Mouse (Mus musculus): ENCODE results near the gene Pigk. TPM values are rescaled to one million over a fixed set of nuclear protein-coding genes. Genes with fewer than 3 reads are reported as not detected.

The Pigk gene
- total RNA-seq, 2 experiments from 2014 or later = 16.6 to 23.0 TPM

- no peak for TF ChIP-seq CTCF (IDR thresholded peaks at IDR 0.05)
- no peak for DNase-seq
- Histone ChIP-seq H3K27ac (no peak overlapping the region), H3K4me3 (no peak overlapping the region)
- intact Hi-C loops (cut with DNase I) = no loop called here
Measured at GRCm38 (mm10) chr3:152842648-152843047, 128.7 kb downstream of the Pigk start.

- H3K27ac ChIP-seq = no peak overlapping the region
- no peak overlapping the region for H3K4me3 ChIP-seq
- intact Hi-C loops (cut with DNase I) = no loop called here
- no peak for DNase-seq
- no peak for TF ChIP-seq CTCF (IDR thresholded peaks at IDR 0.05)
Measured at GRCm38 (mm10) chr3:152843925-152844324, 130.0 kb downstream of the Pigk start.

GRCm38 (mm10) chr3:152855006-152855614 lies 141.2 kb downstream of the Pigk start:
- intact Hi-C loops (cut with DNase I) = no loop called here
- no peak overlapping the region for H3K4me3 ChIP-seq
- DNase-seq = no peak
- TF ChIP-seq CTCF (IDR thresholded peaks at IDR 0.05) = no peak
- no peak overlapping the region for H3K27ac ChIP-seq

- Histone ChIP-seq H3K4me3 (no peak overlapping the region), H3K27ac (no peak overlapping the region)
- intact Hi-C loops (cut with DNase I) = no loop called here
- TF ChIP-seq CTCF (IDR thresholded peaks at IDR 0.05) = no peak
- DNase-seq = no peak
Measured at GRCm38 (mm10) chr3:152856095-152856494, 142.2 kb downstream of the Pigk start.

GRCm38 (mm10) chr3:152861450-152861849 lies 147.6 kb downstream of the Pigk start:
- no peak for DNase-seq
- Histone ChIP-seq H3K4me3 (no peak overlapping the region), H3K27ac (no peak overlapping the region)
- TF ChIP-seq CTCF (IDR thresholded peaks at IDR 0.05) = no peak
- intact Hi-C loops (cut with DNase I) = no loop called here

- no peak for TF ChIP-seq CTCF (IDR thresholded peaks at IDR 0.05)
- intact Hi-C loops (cut with DNase I) = no loop called here
- no peak for DNase-seq
- no peak overlapping the region for H3K4me3 ChIP-seq
- H3K27ac ChIP-seq = no peak overlapping the region
Measured at GRCm38 (mm10) chr3:152861978-152862377, 148.1 kb downstream of the Pigk start.

GRCm38 (mm10) chr3:152866035-152866965 lies 152.4 kb downstream of the Pigk start:
- no peak overlapping the region for H3K27ac ChIP-seq
- intact Hi-C loops (cut with DNase I) = no loop called here
- no peak for DNase-seq
- TF ChIP-seq CTCF (IDR thresholded peaks at IDR 0.05) = no peak
- no peak overlapping the region for H3K4me3 ChIP-seq

- Histone ChIP-seq H3K4me3 (no peak overlapping the region), H3K27ac (no peak overlapping the region)
- no peak for TF ChIP-seq CTCF (IDR thresholded peaks at IDR 0.05)
- DNase-seq = no peak
- intact Hi-C loops (cut with DNase I) = no loop called here
Measured at GRCm38 (mm10) chr3:152867654-152868525, 154.0 kb downstream of the Pigk start.

GRCm38 (mm10) chr3:152872054-152872453 lies 158.2 kb downstream of the Pigk start:
- TF ChIP-seq CTCF (IDR thresholded peaks at IDR 0.05) = no peak
- DNase-seq = no peak
- no peak overlapping the region for H3K27ac ChIP-seq
- no peak overlapping the region for H3K4me3 ChIP-seq
- intact Hi-C loops (cut with DNase I) = no loop called here

GRCm38 (mm10) chr3:152872596-152872995 lies 158.7 kb downstream of the Pigk start:
- no peak overlapping the region for H3K27ac ChIP-seq
- H3K4me3 ChIP-seq = no peak overlapping the region
- intact Hi-C loops (cut with DNase I) = no loop called here
- DNase-seq = no peak
- TF ChIP-seq CTCF (IDR thresholded peaks at IDR 0.05) = no peak

- TF ChIP-seq CTCF (IDR thresholded peaks at IDR 0.05) = no peak
- intact Hi-C loops (cut with DNase I) = no loop called here
- DNase-seq = no peak
- H3K4me3 ChIP-seq = no peak overlapping the region
- H3K27ac ChIP-seq = no peak overlapping the region
Measured at GRCm38 (mm10) chr3:152874431-152875355, 160.8 kb downstream of the Pigk start.
